Mouse (Mus musculus): ENCODE results near the gene Tmem254b. TPM values are rescaled to one million over a fixed set of nuclear protein-coding genes. Genes with fewer than 3 reads are reported as not detected.

The Tmem254b gene
- polyA plus RNA-seq (2017; shearing (Covaris generic)): 7.0 TPM

GRCm38 (mm10) chr14:26206926-26207247 is at the start of gene Tmem254b:
Gene Tmem254b, minus strand, starts transcription at chr14:26207041.

GRCm38 (mm10) chr14:26182380-26182779 is 24.5 kb downstream of the Tmem254b start, which contains the start of gene Plac9b:
Gene Plac9b, minus strand, starts transcription at chr14:26182480.

Other genes with a start within 250 kb of the Tmem254b start
- gene Duxbl1, start 228.5 kb downstream of the Tmem254b start, polyA plus RNA-seq (2017; shearing (Covaris generic)): not detected
- gene Gm9780, start 164.3 kb downstream of the Tmem254b start, polyA plus RNA-seq (2017; shearing (Covaris generic)): not detected
- gene Tmem254c, start 139.7 kb downstream of the Tmem254b start, polyA plus RNA-seq (2017; shearing (Covaris generic)): 26.1 TPM
- not detected for gene Cphx2, start 125.5 kb downstream of the Tmem254b start, polyA plus RNA-seq (2017; shearing (Covaris generic))
- not detected for gene Cphx3, start 124.7 kb downstream of the Tmem254b start, polyA plus RNA-seq (2017; shearing (Covaris generic))
- not detected for gene Duxbl2, start 88.7 kb downstream of the Tmem254b start, polyA plus RNA-seq (2017; shearing (Covaris generic))
- gene Plac9b, start 24.6 kb downstream of the Tmem254b start, polyA plus RNA-seq (2017; shearing (Covaris generic)): not detected
- gene Duxbl3, start 50.9 kb upstream of the Tmem254b start, polyA plus RNA-seq (2017; shearing (Covaris generic)): not detected